Mouse (Mus musculus): ENCODE measurements around the gene Ucp2.
"Not testable (repeated sequence)": the region's sequence is repeated elsewhere in the genome, so short reads cannot be mapped to it uniquely, and the experiment has no call there.

The Ucp2 gene

GRCm38 (mm10) chr7:100479823-100480164 is 13.3 kb upstream of the Ucp2 start:
- no peak for DNase-seq (ENCODE audit: low spot score)

GRCm38 (mm10) chr7:100480175-100480574 is 13.0 kb upstream of the Ucp2 start:
- no peak for DNase-seq (ENCODE audit: low spot score)

- DNase-seq (ENCODE audit: low spot score): not testable (repeated sequence)
These were observed 11.1 kb upstream of the Ucp2 start for GRCm38 (mm10) chr7:100482046-100482445.

- no peak for DNase-seq (ENCODE audit: low spot score)
These were observed 8.6 kb upstream of the Ucp2 start for GRCm38 (mm10) chr7:100484493-100484892.

GRCm38 (mm10) chr7:100487301-100487700 is 5.8 kb upstream of the Ucp2 start:
- DNase-seq (ENCODE audit: low spot score): no peak

GRCm38 (mm10) chr7:100488474-100489048 is 4.6 kb upstream of the Ucp2 start:
- no peak for DNase-seq (ENCODE audit: low spot score)

GRCm38 (mm10) chr7:100492391-100493116 is 583 bp upstream of the Ucp2 start:
- no peak for DNase-seq (ENCODE audit: low spot score)

GRCm38 (mm10) chr7:100493484-100494414 is 612 bp downstream of the Ucp2 start:
- peak; percentile 61 for DNase-seq (ENCODE audit: low spot score)

- DNase-seq (ENCODE audit: low spot score): no peak
These were observed 1.3 kb downstream of the Ucp2 start for GRCm38 (mm10) chr7:100494415-100494831.

GRCm38 (mm10) chr7:100495042-100495441 is 1.9 kb downstream of the Ucp2 start:
- no peak for DNase-seq (ENCODE audit: low spot score)

GRCm38 (mm10) chr7:100495581-100496251 is 2.6 kb downstream of the Ucp2 start:
- DNase-seq (ENCODE audit: low spot score): peak; percentile 80

- DNase-seq (ENCODE audit: low spot score): no peak
These were observed 3.2 kb downstream of the Ucp2 start for GRCm38 (mm10) chr7:100496371-100496770.

GRCm38 (mm10) chr7:100496791-100497190 is 3.7 kb downstream of the Ucp2 start:
- no peak for DNase-seq (ENCODE audit: low spot score)

- no peak for DNase-seq (ENCODE audit: low spot score)
These were observed 4.3 kb downstream of the Ucp2 start for GRCm38 (mm10) chr7:100497402-100497801.

- no peak for DNase-seq (ENCODE audit: low spot score)
These were observed 4.8 kb downstream of the Ucp2 start for GRCm38 (mm10) chr7:100497982-100498381.

GRCm38 (mm10) chr7:100499465-100499864 is 6.3 kb downstream of the Ucp2 start:
- no peak for DNase-seq (ENCODE audit: low spot score)

GRCm38 (mm10) chr7:100500276-100500977 is 7.3 kb downstream of the Ucp2 start:
- DNase-seq (ENCODE audit: low spot score): no peak

GRCm38 (mm10) chr7:100501027-100501843 is 8.1 kb downstream of the Ucp2 start:
- DNase-seq (ENCODE audit: low spot score): no peak

- no peak for DNase-seq (ENCODE audit: low spot score)
These were observed 8.8 kb downstream of the Ucp2 start for GRCm38 (mm10) chr7:100501844-100502373.

- DNase-seq (ENCODE audit: low spot score): no peak
These were observed 9.3 kb downstream of the Ucp2 start for GRCm38 (mm10) chr7:100502374-100502922.
